Mouse (Mus musculus) layer of hippocampus, adult 2 months (tissue): ENCODE measurements at regions not wholly inside any gene's neighbourhood (a gene's known extent, or its start where the extent isn't known, plus 50 kb on each side); places are given as distances from the start of the nearest gene placed in this dataset.
A peak's percentile ranks its signal among the peaks of the same experiment; 100 is the strongest.

ENCODE experiments used
- DNase-seq, 2 experiments: peaks; one replicate each; pipeline ENCODE4 v3.0.0; 2022; ENCODE audit warnings: low spot score in 2 of 2
- H3K27ac ChIP-seq: fragments of 200-600 bp; 2 replicates; pipeline ENCODE4 v1.8.1; 2022
- H3K4me3 ChIP-seq: fragments of 200-600 bp; 2 replicates; pipeline ENCODE4 v1.8.1; 2022; ENCODE audit warnings: mild to moderate bottlenecking
- CTCF ChIP-seq: fragments of 200-600 bp; conservative IDR thresholded peaks from 2 replicates; pipeline ENCODE4 v1.8.1; 2022; ENCODE audit warnings: antibody characterized with exemption, mild to moderate bottlenecking, moderate library complexity

DNA sequence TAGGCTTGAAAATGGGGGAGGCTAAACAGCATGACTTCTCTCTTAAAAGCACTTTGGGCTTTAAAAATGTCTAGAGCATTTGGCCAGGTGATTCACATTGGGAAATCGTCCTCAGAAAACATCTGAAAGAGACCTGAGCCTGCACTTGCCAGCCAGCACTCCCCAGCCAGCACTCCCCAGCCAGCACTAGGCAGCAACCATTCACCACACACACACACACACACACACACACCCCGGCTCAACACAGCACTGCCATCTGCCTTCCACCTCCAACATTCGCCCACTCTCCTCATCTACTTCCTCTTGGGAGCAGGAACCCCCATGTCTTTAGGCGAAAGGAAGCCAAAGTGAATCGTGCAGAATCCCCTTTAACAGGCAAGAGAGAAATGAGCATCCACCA, 85.4 kb downstream of the Atp23 start:
- TF ChIP-seq CTCF: no peak
- Histone ChIP-seq H3K27ac (peak overlapping the region; percentile 57), H3K4me3 (no peak overlapping the region)
- peak; percentile 55 to 72 for DNase-seq

DNA sequence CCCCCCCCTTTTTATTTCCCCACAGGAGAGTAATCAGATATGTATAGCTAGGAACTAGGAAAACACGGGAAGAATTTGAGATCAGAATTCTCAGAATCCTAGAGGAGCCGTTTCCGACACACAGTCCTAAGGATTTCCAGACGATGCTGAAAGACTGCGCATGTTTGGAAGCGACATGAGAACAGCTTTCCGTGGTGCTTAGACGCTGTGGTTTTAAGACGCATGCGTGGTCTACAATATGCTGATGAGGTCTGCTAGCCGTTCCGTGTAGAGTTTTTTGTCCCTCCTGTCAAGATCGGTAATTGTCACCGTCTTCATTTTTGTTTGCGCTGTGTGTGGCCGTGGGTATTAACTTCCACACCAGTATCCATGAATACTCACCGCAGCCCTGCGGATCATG, 86.2 kb downstream of the Atp23 start:
- TF ChIP-seq CTCF: no peak
- DNase-seq: no peak
- Histone ChIP-seq H3K4me3 (no peak overlapping the region), H3K27ac (peak overlapping the region; percentile 57; the same call in 1 of the 2 replicates)

GRCm38 (mm10) chr10:126813051-126813593, 88.0 kb downstream of the Atp23 start:
- peak; percentile 68 for TF ChIP-seq CTCF
- H3K4me3 ChIP-seq: no peak overlapping the region
- no peak overlapping the region for H3K27ac ChIP-seq
- DNase-seq: no peak

DNA sequence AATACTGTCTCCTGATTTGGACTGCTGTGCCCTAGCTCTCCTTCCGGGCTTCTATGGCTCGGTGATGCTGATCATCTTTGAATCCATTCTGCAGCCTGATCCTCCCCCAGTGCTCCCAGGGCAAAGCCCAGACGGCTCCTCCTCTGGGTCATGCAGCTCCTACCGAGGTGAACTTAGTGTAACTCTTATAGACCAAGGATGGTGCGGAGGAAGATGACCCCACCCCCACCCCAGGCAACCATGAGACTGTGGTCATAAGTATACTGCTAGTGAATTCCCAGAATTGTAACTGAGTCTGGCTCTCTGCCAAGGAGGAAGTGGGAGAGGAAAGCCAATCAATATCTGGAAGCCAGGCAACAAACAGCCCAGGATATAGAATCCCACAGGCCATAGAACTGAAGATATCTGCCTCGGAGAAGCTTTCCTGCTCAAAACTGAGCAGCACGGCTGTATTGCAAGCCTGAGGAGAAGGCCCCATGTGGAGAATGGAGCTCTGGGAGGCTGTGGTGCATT, 88.9 kb downstream of the Atp23 start:
- H3K27ac ChIP-seq: no peak overlapping the region
- H3K4me3 ChIP-seq: no peak overlapping the region
- DNase-seq: no peak
- no peak for TF ChIP-seq CTCF

- H3K27ac ChIP-seq: peak overlapping the region; percentile 88; the same call in 1 of the 2 replicates
- no peak for DNase-seq
- no peak overlapping the region; the same call in 1 of the 2 replicates for H3K4me3 ChIP-seq
- peak; percentile 63 for TF ChIP-seq CTCF
Measured at GRCm38 (mm10) chr10:126810346-126811095, 90.6 kb downstream of the Atp23 start.

DNA sequence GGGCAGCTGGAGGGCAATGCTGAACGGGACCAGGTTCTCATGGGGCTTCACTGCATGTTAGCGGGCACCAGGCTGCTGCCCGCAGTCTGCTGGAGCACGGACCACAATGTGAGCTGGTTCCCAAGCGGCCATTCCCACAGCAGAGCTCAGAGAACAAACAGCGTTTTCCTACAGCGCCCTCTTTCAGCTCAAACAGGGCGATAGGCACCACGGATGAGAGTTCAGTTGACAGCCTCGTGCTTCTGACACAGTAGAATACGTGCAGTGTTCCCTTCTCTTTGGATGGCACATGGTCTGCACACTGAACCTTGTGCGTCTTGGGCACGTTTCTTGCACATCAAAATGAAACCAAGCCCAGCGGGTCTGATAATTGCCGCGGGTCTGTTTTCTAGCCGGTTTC, 91.6 kb downstream of the Atp23 start:
- peak; percentile 63 for TF ChIP-seq CTCF
- H3K27ac ChIP-seq: peak overlapping the region; percentile 88
- DNase-seq: peak; percentile 40 to 67
- peak overlapping the region; percentile 49 for H3K4me3 ChIP-seq

DNA sequence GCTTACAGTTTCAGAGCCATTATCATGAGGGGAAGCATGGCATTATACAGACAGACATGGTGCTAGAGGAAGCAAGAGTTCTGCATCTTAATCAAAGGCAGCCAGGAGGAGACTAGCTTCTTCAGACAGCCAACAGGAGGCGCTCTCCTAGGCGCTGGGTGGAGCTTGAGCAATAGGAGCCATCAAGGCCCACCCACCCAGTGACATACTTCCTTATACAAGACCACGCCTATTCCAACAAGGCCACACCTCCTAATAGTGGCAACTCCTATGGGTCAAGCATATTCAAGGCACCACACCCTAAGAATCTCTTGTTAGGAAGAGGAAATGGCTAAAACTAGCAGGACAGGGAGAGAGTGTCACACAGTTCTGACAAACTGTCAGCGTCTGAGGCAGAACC, 94.3 kb downstream of the Atp23 start:
- no peak overlapping the region for H3K4me3 ChIP-seq
- no peak overlapping the region for H3K27ac ChIP-seq
- TF ChIP-seq CTCF: no peak
- no peak for DNase-seq

DNA sequence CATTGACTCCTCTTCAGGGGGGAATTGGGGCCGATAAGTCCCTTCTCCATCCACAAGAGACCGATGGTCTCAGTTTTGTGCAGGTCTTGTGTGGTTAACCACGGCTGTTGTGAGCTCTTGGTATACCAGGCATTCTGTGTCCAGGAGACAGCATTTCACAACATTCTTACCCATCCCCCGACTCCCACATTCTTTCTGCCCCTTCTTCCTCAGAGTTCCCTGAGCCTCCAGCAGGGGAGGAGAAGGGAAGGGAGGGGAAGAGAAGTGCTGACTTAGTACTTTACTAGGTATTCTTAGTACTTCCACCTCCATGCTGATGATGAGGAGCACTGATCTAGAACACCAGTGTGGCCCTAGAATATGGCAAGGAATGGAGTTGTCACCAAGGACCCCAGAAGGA, 98.4 kb downstream of the Atp23 start:
- no peak overlapping the region for H3K4me3 ChIP-seq
- no peak for DNase-seq
- H3K27ac ChIP-seq: no peak overlapping the region
- no peak for TF ChIP-seq CTCF

- Histone ChIP-seq H3K4me3 (no peak overlapping the region), H3K27ac (no peak overlapping the region)
- peak; percentile 71 for TF ChIP-seq CTCF
- no peak for DNase-seq
Measured at GRCm38 (mm10) chr10:126799393-126799792, 101.8 kb downstream of the Atp23 start.

DNA sequence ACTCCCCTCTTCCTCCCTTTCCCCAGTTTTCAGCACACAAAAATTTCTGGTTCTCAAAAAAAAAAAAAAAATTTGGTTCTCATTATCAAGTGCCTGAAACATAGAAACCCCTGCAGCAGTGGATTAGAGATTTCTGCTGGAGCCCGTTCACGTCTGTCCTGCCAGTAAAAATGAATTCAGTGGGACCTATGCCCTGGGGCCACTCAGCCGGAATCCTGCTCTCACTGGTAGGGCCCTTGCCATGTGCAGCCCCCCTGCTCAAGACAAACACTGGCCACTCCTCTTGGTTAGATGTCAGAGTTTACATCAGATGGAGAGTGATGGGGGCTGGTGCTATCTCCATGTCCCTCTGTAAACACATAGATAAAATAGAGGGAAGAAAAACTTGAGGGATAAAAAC, 108.0 kb downstream of the Atp23 start:
- DNase-seq: no peak
- TF ChIP-seq CTCF: no peak
- Histone ChIP-seq H3K4me3 (no peak overlapping the region), H3K27ac (no peak overlapping the region)

GRCm38 (mm10) chr10:126792371-126792835, 108.8 kb downstream of the Atp23 start:
- H3K4me3 ChIP-seq: no peak overlapping the region
- H3K27ac ChIP-seq: no peak overlapping the region
- DNase-seq: no peak
- TF ChIP-seq CTCF: no peak

GRCm38 (mm10) chr10:126788277-126788676, 112.9 kb downstream of the Atp23 start:
- no peak for TF ChIP-seq CTCF
- Histone ChIP-seq H3K4me3 (no peak overlapping the region), H3K27ac (no peak overlapping the region)
- no peak for DNase-seq

DNA sequence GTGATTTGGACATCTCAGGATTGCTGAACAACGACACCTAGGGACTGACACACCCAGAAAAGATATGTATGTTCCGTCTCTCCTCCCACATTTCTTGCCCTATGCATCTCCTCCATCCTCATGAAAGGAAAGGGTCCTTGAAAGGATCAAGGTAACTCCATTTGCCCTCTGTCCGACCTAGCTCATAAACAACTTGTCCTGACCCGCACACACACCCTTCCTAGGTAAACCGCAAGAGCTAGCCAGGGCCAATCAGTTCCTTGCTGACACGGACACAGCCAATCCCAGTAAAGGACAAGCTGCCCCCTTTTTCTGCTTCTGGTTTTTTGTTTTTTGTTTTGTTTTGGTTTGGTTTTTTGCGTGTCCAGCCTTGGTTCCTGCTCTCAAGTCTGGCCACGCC, 118.0 kb downstream of the Atp23 start:
- H3K4me3 ChIP-seq: no peak overlapping the region

DNA sequence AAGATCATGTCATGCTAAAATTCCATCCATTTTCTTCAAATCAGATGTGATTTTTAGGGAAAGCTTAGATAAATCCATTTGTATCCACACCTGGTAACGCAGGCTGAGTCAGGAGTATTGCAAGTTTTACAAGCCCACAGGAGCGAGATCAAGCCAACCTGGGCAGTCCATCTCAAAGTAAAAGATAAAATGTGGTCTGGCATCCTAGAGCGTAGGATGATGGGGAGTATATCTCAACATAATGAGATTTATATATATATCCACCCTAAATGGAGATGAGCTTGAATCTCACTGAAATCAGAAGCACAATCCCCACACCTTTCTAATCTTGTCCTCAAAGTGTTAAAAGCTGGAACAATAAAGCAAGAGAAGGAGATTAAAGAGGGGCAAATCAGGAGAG, 124.6 kb downstream of the Atp23 start:
- no peak for TF ChIP-seq CTCF
- no peak overlapping the region for H3K4me3 ChIP-seq
- DNase-seq: no peak
- H3K27ac ChIP-seq: no peak overlapping the region

More for the DNA sequence above, 118.0 kb downstream of the Atp23 start:
- no peak overlapping the region for H3K27ac ChIP-seq
- no peak for DNase-seq
- no peak for TF ChIP-seq CTCF
